Mouse (Mus musculus): ENCODE measurements around the gene 1810010H24Rik.
"Not testable (repeated sequence)": the region's sequence is repeated elsewhere in the genome, so short reads cannot be mapped to it uniquely, and the experiment has no call there.

Gene 1810010H24Rik

GRCm38 (mm10) chr11:107025411-107026321, at the start of gene 1810010H24Rik:
Gene 1810010H24Rik (plus strand): TSS chr11:107025681.
- DNase-seq (ENCODE audit: low read depth), result no peak

GRCm38 (mm10) chr11:106976194-106976593, 49.3 kb upstream of the 1810010H24Rik start:
- DNase-seq (ENCODE audit: low read depth), result no peak

GRCm38 (mm10) chr11:106980455-106980854, 45.0 kb upstream of the 1810010H24Rik start:
- peak; percentile 82 for DNase-seq (ENCODE audit: low read depth)

GRCm38 (mm10) chr11:106981787-106982186, 43.7 kb upstream of the 1810010H24Rik start:
- DNase-seq (ENCODE audit: low read depth), result no peak

GRCm38 (mm10) chr11:106982351-106982750, 43.1 kb upstream of the 1810010H24Rik start:
- peak; percentile 71 for DNase-seq (ENCODE audit: low read depth)

GRCm38 (mm10) chr11:106985979-106986604, 39.4 kb upstream of the 1810010H24Rik start:
- DNase-seq (ENCODE audit: low read depth), result not testable (repeated sequence)

- DNase-seq (ENCODE audit: low read depth), result no peak
These were observed 38.1 kb upstream of the 1810010H24Rik start for GRCm38 (mm10) chr11:106987384-106987783.

GRCm38 (mm10) chr11:106994246-106995085, 31.0 kb upstream of the 1810010H24Rik start:
- DNase-seq (ENCODE audit: low read depth), result peak; percentile 82

GRCm38 (mm10) chr11:106996492-106996891, 29.0 kb upstream of the 1810010H24Rik start:
- not testable (repeated sequence) for DNase-seq (ENCODE audit: low read depth)

- peak; percentile 41 for DNase-seq (ENCODE audit: low read depth)
These were observed 27.5 kb upstream of the 1810010H24Rik start for GRCm38 (mm10) chr11:106997976-106998375.

- peak; percentile 56 for DNase-seq (ENCODE audit: low read depth)
These were observed 26.8 kb upstream of the 1810010H24Rik start for GRCm38 (mm10) chr11:106998651-106999150.

GRCm38 (mm10) chr11:106999151-106999948, 26.1 kb upstream of the 1810010H24Rik start, which contains the start of gene Kpna2:
Gene Kpna2 (minus strand): TSS chr11:106999541.
- DNase-seq (ENCODE audit: low read depth), result peak; percentile 98

- no peak for DNase-seq (ENCODE audit: low read depth)
These were observed 25.4 kb upstream of the 1810010H24Rik start for GRCm38 (mm10) chr11:106999949-107000513.

GRCm38 (mm10) chr11:107001760-107002675, 23.5 kb upstream of the 1810010H24Rik start:
- no peak for DNase-seq (ENCODE audit: low read depth)

GRCm38 (mm10) chr11:107005538-107005937, 19.9 kb upstream of the 1810010H24Rik start:
- no peak for DNase-seq (ENCODE audit: low read depth)

GRCm38 (mm10) chr11:107010447-107010846, 15.0 kb upstream of the 1810010H24Rik start:
- DNase-seq (ENCODE audit: low read depth), result no peak

GRCm38 (mm10) chr11:107011171-107011570, 14.3 kb upstream of the 1810010H24Rik start:
- DNase-seq (ENCODE audit: low read depth), result no peak

- peak; percentile 40 for DNase-seq (ENCODE audit: low read depth)
These were observed 13.7 kb upstream of the 1810010H24Rik start for GRCm38 (mm10) chr11:107011669-107012323.

All from 416B (cell line).